Mouse (Mus musculus): Measurements from ENCODE around the gene Hmmr.

Hmmr gene

GRCm38 (mm10) chr11:40694311-40695087, 38.7 kb downstream of the Hmmr start:
- no peak for DNase-seq (ENCODE audit: low read depth, low spot score)

- DNase-seq (ENCODE audit: low read depth, low spot score): no peak
These were observed 39.8 kb downstream of the Hmmr start for GRCm38 (mm10) chr11:40693366-40693951.

GRCm38 (mm10) chr11:40692511-40693365, 40.5 kb downstream of the Hmmr start:
- peak; percentile 82 for DNase-seq (ENCODE audit: low read depth, low spot score)

- DNase-seq (ENCODE audit: low read depth, low spot score): no peak
These were observed 41.1 kb downstream of the Hmmr start for GRCm38 (mm10) chr11:40692101-40692509.

GRCm38 (mm10) chr11:40690444-40691127, 42.6 kb downstream of the Hmmr start:
- no peak for DNase-seq (ENCODE audit: low read depth, low spot score)

GRCm38 (mm10) chr11:40683295-40683694, 49.9 kb downstream of the Hmmr start:
- no peak for DNase-seq (ENCODE audit: low read depth, low spot score)

GRCm38 (mm10) chr11:40682456-40682855, 50.8 kb downstream of the Hmmr start:
- DNase-seq (ENCODE audit: low read depth, low spot score): no peak

- DNase-seq (ENCODE audit: low read depth, low spot score): no peak
These were observed 56.1 kb downstream of the Hmmr start for GRCm38 (mm10) chr11:40677169-40677568.

GRCm38 (mm10) chr11:40675014-40675730, 58.0 kb downstream of the Hmmr start:
- no peak for DNase-seq (ENCODE audit: low read depth, low spot score)
